Mouse (Mus musculus): ENCODE results near the gene Cdadc1. TPM values are rescaled to one million over a fixed set of nuclear protein-coding genes. Genes with fewer than 3 reads are reported as not detected.

The Cdadc1 gene
- total RNA-seq, 2 experiments from 2014 or later = 67.2 to 69.9 TPM

GRCm38 (mm10) chr14:59605671-59606353 lies 8.1 kb upstream of the Cdadc1 start:
- no peak overlapping the region for H3K4me3 ChIP-seq
- intact Hi-C loops (cut with DNase I) = loop anchor here (1.0 to 2.0 kb wide), 2 partner anchors 337 to 410 kb away; no protein-coding TSS in a partner anchor
- peak; percentile 80 for TF ChIP-seq CTCF (IDR thresholded peaks at IDR 0.05)
- H3K27ac ChIP-seq = no peak overlapping the region
- DNase-seq (ENCODE audit: extremely low spot score in 1 of 2, low spot score in 2 of 2) = peak; percentile 59 to 68

GRCm38 (mm10) chr14:59604002-59604645 lies 6.4 kb upstream of the Cdadc1 start:
- peak; percentile 75 for TF ChIP-seq CTCF (IDR thresholded peaks at IDR 0.05)
- intact Hi-C loops (cut with DNase I) = loop anchor here (2.0 kb wide), 1 partner anchor 339 kb away; no protein-coding TSS in a partner anchor
- H3K4me3 ChIP-seq = no peak overlapping the region
- H3K27ac ChIP-seq = no peak overlapping the region
- DNase-seq (ENCODE audit: extremely low spot score in 1 of 2, low spot score in 2 of 2) = no peak

GRCm38 (mm10) chr14:59598260-59598627 lies 485 bp upstream of the Cdadc1 start:
- no peak for TF ChIP-seq CTCF (IDR thresholded peaks at IDR 0.05)
- Histone ChIP-seq H3K27ac (peak overlapping the region; percentile 90), H3K4me3 (peak overlapping the region; percentile 95)
- intact Hi-C loops (cut with DNase I) = no loop called here
- no peak for DNase-seq (ENCODE audit: extremely low spot score in 1 of 2, low spot score in 2 of 2)

GRCm38 (mm10) chr14:59594988-59595387 lies 2.8 kb downstream of the Cdadc1 start:
- no peak for TF ChIP-seq CTCF (IDR thresholded peaks at IDR 0.05)
- intact Hi-C loops (cut with DNase I) = no loop called here
- Histone ChIP-seq H3K27ac (no peak overlapping the region), H3K4me3 (no peak overlapping the region)
- DNase-seq (ENCODE audit: extremely low spot score in 1 of 2, low spot score in 2 of 2) = no peak

GRCm38 (mm10) chr14:59592593-59592992 lies 5.2 kb downstream of the Cdadc1 start:
- intact Hi-C loops (cut with DNase I) = no loop called here
- H3K27ac ChIP-seq = no peak overlapping the region

GRCm38 (mm10) chr14:59591901-59592300 lies 5.9 kb downstream of the Cdadc1 start:
- Histone ChIP-seq H3K4me3 (no peak overlapping the region), H3K27ac (no peak overlapping the region)
- intact Hi-C loops (cut with DNase I) = no loop called here
- DNase-seq (ENCODE audit: extremely low spot score in 1 of 2, low spot score in 2 of 2) = no peak
- no peak for TF ChIP-seq CTCF (IDR thresholded peaks at IDR 0.05)

More at GRCm38 (mm10) chr14:59592593-59592992, 5.2 kb downstream of the Cdadc1 start:
- no peak overlapping the region for H3K4me3 ChIP-seq
- no peak for DNase-seq (ENCODE audit: extremely low spot score in 1 of 2, low spot score in 2 of 2)
- no peak for TF ChIP-seq CTCF (IDR thresholded peaks at IDR 0.05)

- H3K4me3 ChIP-seq = no peak overlapping the region
- H3K27ac ChIP-seq = no peak overlapping the region
- TF ChIP-seq CTCF (IDR thresholded peaks at IDR 0.05) = peak; percentile 55
- intact Hi-C loops (cut with DNase I) = no loop called here
- no peak for DNase-seq (ENCODE audit: extremely low spot score in 1 of 2, low spot score in 2 of 2)
These were observed 7.1 kb downstream of the Cdadc1 start for GRCm38 (mm10) chr14:59590614-59591013.

- no peak for TF ChIP-seq CTCF (IDR thresholded peaks at IDR 0.05)
- Histone ChIP-seq H3K4me3 (no peak overlapping the region), H3K27ac (no peak overlapping the region)
- DNase-seq (ENCODE audit: extremely low spot score in 1 of 2, low spot score in 2 of 2) = no peak
- intact Hi-C loops (cut with DNase I) = no loop called here
These were observed 21.4 kb downstream of the Cdadc1 start for GRCm38 (mm10) chr14:59576385-59576784.

GRCm38 (mm10) chr14:59566756-59567155 lies 31.0 kb downstream of the Cdadc1 start:
- no peak for DNase-seq (ENCODE audit: extremely low spot score in 1 of 2, low spot score in 2 of 2)
- no peak for TF ChIP-seq CTCF (IDR thresholded peaks at IDR 0.05)
- intact Hi-C loops (cut with DNase I) = no loop called here
- no peak overlapping the region for H3K4me3 ChIP-seq
- H3K27ac ChIP-seq = no peak overlapping the region

GRCm38 (mm10) chr14:59557886-59558285 lies 39.9 kb downstream of the Cdadc1 start:
- intact Hi-C loops (cut with DNase I) = loop anchor here (2.0 to 10.0 kb wide), 5 partner anchors 91 to 403 kb away; no protein-coding TSS in a partner anchor
- no peak for DNase-seq (ENCODE audit: extremely low spot score in 1 of 2, low spot score in 2 of 2)
- Histone ChIP-seq H3K4me3 (no peak overlapping the region), H3K27ac (no peak overlapping the region)
- TF ChIP-seq CTCF (IDR thresholded peaks at IDR 0.05) = no peak

- intact Hi-C loops (cut with DNase I) = loop anchor here (2.0 to 10.0 kb wide), 5 partner anchors 90 to 402 kb away; no protein-coding TSS in a partner anchor
These were observed 40.7 kb downstream of the Cdadc1 start for GRCm38 (mm10) chr14:59557071-59557470.

GRCm38 (mm10) chr14:59555928-59556531 lies 41.7 kb downstream of the Cdadc1 start:
- intact Hi-C loops (cut with DNase I) = loop anchor here (1.0 to 10.0 kb wide), 6 partner anchors 89 to 401 kb away; no protein-coding TSS in a partner anchor
- DNase-seq (ENCODE audit: extremely low spot score in 1 of 2, low spot score in 2 of 2) = peak; percentile 74 to 80
- Histone ChIP-seq H3K4me3 (peak overlapping the region; percentile 33), H3K27ac (no peak overlapping the region)
- TF ChIP-seq CTCF (IDR thresholded peaks at IDR 0.05) = peak; percentile 87

More at GRCm38 (mm10) chr14:59557071-59557470, 40.7 kb downstream of the Cdadc1 start:
- TF ChIP-seq CTCF (IDR thresholded peaks at IDR 0.05) = no peak
- H3K4me3 ChIP-seq = no peak overlapping the region
- H3K27ac ChIP-seq = no peak overlapping the region
- DNase-seq (ENCODE audit: extremely low spot score in 1 of 2, low spot score in 2 of 2) = no peak

Measured in left cerebral cortex, adult 2 months (tissue).